Mouse (Mus musculus): Measurements from ENCODE around the gene Gpr183. TPM values are rescaled to one million over a fixed set of nuclear protein-coding genes. Genes with fewer than 3 reads are reported as not detected.

The Gpr183 gene
- polyA plus RNA-seq, 1 experiment from 2014 or later, result 1.3 TPM

- ATAC-seq, result no peak
- Histone ChIP-seq H3K4me3 (no peak overlapping the region), H3K9me3 (replicated peaks) (no peaks in the 10 kb centered on the region), H3K4me1 (no peaks in the 10 kb centered on the region), H3K4me2 (no peak overlapping the region), H3K36me3 (ENCODE audit: poor library complexity, severe bottlenecking) (peaks cover 4% of the 10 kb centered on the region; the same call in 1 of the 2 replicates), H3K27me3 (no peaks in the 10 kb centered on the region), H3K9ac (no peak overlapping the region), H3K27ac (no peak overlapping the region)
- 92% methylated on average over 5 of the region's 5 CpGs for WGBS
Measured at GRCm38 (mm10) chr14:121952046-121952400, 13.0 kb downstream of the Gpr183 start.

- no peak overlapping the region for H3K4me2 ChIP-seq
- no peaks in the 10 kb centered on the region for H3K4me1 ChIP-seq
- no peak overlapping the region for H3K9ac ChIP-seq
- peaks cover 4% of the 10 kb centered on the region; the same call in 1 of the 2 replicates for H3K36me3 ChIP-seq (ENCODE audit: poor library complexity, severe bottlenecking)
- H3K27ac ChIP-seq, result no peak overlapping the region
- no peak for ATAC-seq
- H3K4me3 ChIP-seq, result no peak overlapping the region
- 91% methylated on average over 2 of the region's 2 CpGs for WGBS
- no peaks in the 10 kb centered on the region for H3K27me3 ChIP-seq
- H3K9me3 ChIP-seq (replicated peaks), result no peaks in the 10 kb centered on the region
Measured at GRCm38 (mm10) chr14:121951399-121952045, 13.5 kb downstream of the Gpr183 start.

- no peaks in the 10 kb centered on the region for H3K9me3 ChIP-seq (replicated peaks)
- WGBS, result 92% methylated on average over 5 of the region's 5 CpGs
- no peak overlapping the region for H3K4me3 ChIP-seq
- H3K27me3 ChIP-seq, result no peaks in the 10 kb centered on the region
- no peak overlapping the region for H3K9ac ChIP-seq
- H3K4me1 ChIP-seq, result no peaks in the 10 kb centered on the region
- peaks cover 4% of the 10 kb centered on the region; the same call in 1 of the 2 replicates for H3K36me3 ChIP-seq (ENCODE audit: poor library complexity, severe bottlenecking)
- ATAC-seq, result no peak
- no peak overlapping the region for H3K4me2 ChIP-seq
- no peak overlapping the region for H3K27ac ChIP-seq
Measured at GRCm38 (mm10) chr14:121949897-121950296, 15.1 kb downstream of the Gpr183 start.

- Histone ChIP-seq H3K27ac (no peak overlapping the region), H3K4me1 (no peaks in the 10 kb centered on the region), H3K36me3 (ENCODE audit: poor library complexity, severe bottlenecking) (peaks cover 3% of the 10 kb centered on the region; the same call in 1 of the 2 replicates), H3K9ac (no peak overlapping the region), H3K4me2 (no peak overlapping the region), H3K9me3 (replicated peaks) (no peaks in the 10 kb centered on the region), H3K27me3 (no peaks in the 10 kb centered on the region), H3K4me3 (no peak overlapping the region)
- no peak for ATAC-seq
- 92% methylated on average over 3 of the region's 3 CpGs for WGBS
Measured at GRCm38 (mm10) chr14:121949436-121949835, 15.6 kb downstream of the Gpr183 start.

GRCm38 (mm10) chr14:121947966-121948365 lies 17.0 kb downstream of the Gpr183 start:
- no peak for ATAC-seq
- Histone ChIP-seq H3K27me3 (no peaks in the 10 kb centered on the region), H3K9ac (no peak overlapping the region), H3K4me1 (no peaks in the 10 kb centered on the region), H3K9me3 (replicated peaks) (no peaks in the 10 kb centered on the region; the same call in 1 of the 2 replicates), H3K36me3 (ENCODE audit: poor library complexity, severe bottlenecking) (no peaks in the 10 kb centered on the region), H3K4me2 (no peak overlapping the region), H3K4me3 (no peak overlapping the region), H3K27ac (no peak overlapping the region)
- 95% methylated on average over 3 of the region's 3 CpGs for WGBS

GRCm38 (mm10) chr14:121947201-121947760 lies 17.7 kb downstream of the Gpr183 start:
- H3K4me3 ChIP-seq, result no peak overlapping the region
- H3K4me2 ChIP-seq, result no peak overlapping the region
- ATAC-seq, result no peak
- H3K9ac ChIP-seq, result no peak overlapping the region
- H3K4me1 ChIP-seq, result no peaks in the 10 kb centered on the region
- H3K36me3 ChIP-seq (ENCODE audit: poor library complexity, severe bottlenecking), result no peaks in the 10 kb centered on the region
- H3K27ac ChIP-seq, result no peak overlapping the region
- H3K27me3 ChIP-seq, result no peaks in the 10 kb centered on the region
- H3K9me3 ChIP-seq (replicated peaks), result no peaks in the 10 kb centered on the region; the same call in 1 of the 2 replicates
- WGBS, result 78% methylated on average over 8 of the region's 8 CpGs

GRCm38 (mm10) chr14:121946728-121947127 lies 18.3 kb downstream of the Gpr183 start:
- H3K27ac ChIP-seq, result no peak overlapping the region
- no peak overlapping the region for H3K9ac ChIP-seq
- H3K36me3 ChIP-seq (ENCODE audit: poor library complexity, severe bottlenecking), result no peaks in the 10 kb centered on the region
- peaks cover 1% of the 10 kb centered on the region; the same call in 1 of the 2 replicates for H3K9me3 ChIP-seq (replicated peaks)
- H3K4me2 ChIP-seq, result no peak overlapping the region
- no peaks in the 10 kb centered on the region for H3K4me1 ChIP-seq
- no peak for ATAC-seq
- WGBS, result 78% methylated on average over 8 of the region's 8 CpGs
- H3K4me3 ChIP-seq, result no peak overlapping the region
- no peaks in the 10 kb centered on the region for H3K27me3 ChIP-seq

- H3K27me3 ChIP-seq, result no peaks in the 10 kb centered on the region
- no peak overlapping the region for H3K27ac ChIP-seq
- ATAC-seq, result no peak
- no peaks in the 10 kb centered on the region for H3K4me1 ChIP-seq
- H3K9ac ChIP-seq, result no peak overlapping the region
- 95% methylated on average over 5 of the region's 5 CpGs for WGBS
- H3K36me3 ChIP-seq (ENCODE audit: poor library complexity, severe bottlenecking), result no peaks in the 10 kb centered on the region
- H3K4me2 ChIP-seq, result no peak overlapping the region
- no peak overlapping the region for H3K4me3 ChIP-seq
- H3K9me3 ChIP-seq (replicated peaks), result peaks cover 4% of the 10 kb centered on the region; the same call in 1 of the 2 replicates
Measured at GRCm38 (mm10) chr14:121946131-121946530, 18.9 kb downstream of the Gpr183 start.

- 93% methylated on average over 3 of the region's 3 CpGs for WGBS
- Histone ChIP-seq H3K4me3 (no peak overlapping the region), H3K9me3 (replicated peaks) (peaks cover 14% of the 10 kb centered on the region), H3K4me2 (no peak overlapping the region), H3K27me3 (no peaks in the 10 kb centered on the region), H3K36me3 (ENCODE audit: poor library complexity, severe bottlenecking) (peaks cover 7% of the 10 kb centered on the region), H3K27ac (no peak overlapping the region), H3K9ac (no peak overlapping the region), H3K4me1 (no peaks in the 10 kb centered on the region)
- ATAC-seq, result no peak
Measured at GRCm38 (mm10) chr14:121939582-121939981, 25.4 kb downstream of the Gpr183 start.

- H3K4me3 ChIP-seq, result no peak overlapping the region
- no peaks in the 10 kb centered on the region for H3K27me3 ChIP-seq
- H3K27ac ChIP-seq, result no peak overlapping the region
- H3K36me3 ChIP-seq (ENCODE audit: poor library complexity, severe bottlenecking), result peaks cover 16% of the 10 kb centered on the region
- ATAC-seq, result no peak
- WGBS, result 97% methylated on average over 11 of the region's 11 CpGs
- no peak overlapping the region for H3K9ac ChIP-seq
- no peaks in the 10 kb centered on the region for H3K4me1 ChIP-seq
- peaks cover 14% of the 10 kb centered on the region for H3K9me3 ChIP-seq (replicated peaks)
- no peak overlapping the region for H3K4me2 ChIP-seq
Measured at GRCm38 (mm10) chr14:121938256-121939191, 26.5 kb downstream of the Gpr183 start.

GRCm38 (mm10) chr14:121937601-121938255 lies 27.3 kb downstream of the Gpr183 start:
- ATAC-seq, result no peak
- H3K27me3 ChIP-seq, result no peaks in the 10 kb centered on the region
- no peaks in the 10 kb centered on the region for H3K4me1 ChIP-seq
- no peak overlapping the region for H3K4me2 ChIP-seq
- 90% methylated on average over 11 of the region's 11 CpGs for WGBS
- H3K36me3 ChIP-seq (ENCODE audit: poor library complexity, severe bottlenecking), result peaks cover 16% of the 10 kb centered on the region
- no peak overlapping the region for H3K4me3 ChIP-seq
- peaks cover 14% of the 10 kb centered on the region; the same call in 1 of the 2 replicates for H3K9me3 ChIP-seq (replicated peaks)
- no peak overlapping the region for H3K9ac ChIP-seq
- no peak overlapping the region for H3K27ac ChIP-seq
